Mouse (Mus musculus) heart, embryonic 15.5 days (tissue): Measurements from ENCODE around the gene Hoxa3. TPM values are rescaled to one million over a fixed set of nuclear protein-coding genes. Genes with fewer than 3 reads are reported as not detected.

Experiments used
- ATAC-seq: fragments of 200-750 bp; cut with Nextera tagmentation; replicated peaks from 2 replicates; pipeline ENCODE4 v1.8.0; 2017; ENCODE audit warnings: low read depth, moderate TSS enrichment; ENCODE audit not compliant: insufficient number of reproducible peaks, insufficient read depth, low FRiP score
- H3K27ac ChIP-seq: fragments of 300-500 bp; sonication (generic); 2 replicates; pipeline ENCODE4 v1.5.1; 2015; ENCODE audit warnings: mild to moderate bottlenecking, inconsistent platforms
- H3K27me3 ChIP-seq: fragments of 300-500 bp; sonication (generic); 2 replicates; pipeline ENCODE4 v1.6.1; 2015; ENCODE audit warnings: inconsistent platforms
- H3K36me3 ChIP-seq: fragments of 300-500 bp; sonication (generic); 2 replicates; pipeline ENCODE4 v1.6.1; 2015; ENCODE audit warnings: mild to moderate bottlenecking, inconsistent platforms
- H3K4me1 ChIP-seq: fragments of 300-500 bp; sonication (generic); replicated peaks from 2 replicates; pipeline ENCODE4 v1.6.1; 2015; ENCODE audit warnings: inconsistent platforms
- H3K4me2 ChIP-seq: fragments of 300-500 bp; sonication (generic); 2 replicates; pipeline ENCODE4 v1.6.1; 2015; ENCODE audit warnings: inconsistent platforms, mild to moderate bottlenecking, moderate library complexity
- H3K4me3 ChIP-seq: fragments of 300-500 bp; sonication (generic); 2 replicates; pipeline ENCODE4 v1.5.1; 2015; ENCODE audit warnings: mild to moderate bottlenecking, inconsistent platforms
- H3K9ac ChIP-seq: fragments of 300-500 bp; sonication (generic); 2 replicates; pipeline ENCODE4 v1.6.1; 2015; ENCODE audit warnings: mild to moderate bottlenecking, inconsistent platforms
- H3K9me3 ChIP-seq: fragments of 300-500 bp; sonication (generic); replicated peaks from 2 replicates; pipeline ENCODE4 v1.6.1; 2016; ENCODE audit warnings: inconsistent platforms
- WGBS: fragments of 180-500 bp; shearing (Covaris S2); methylation state at CpG from one replicate; pipeline ENCODE4 v1.1.7; 2015; ENCODE audit warnings: mixed read lengths; 5-methylcytosine and 5-hydroxymethylcytosine counted together
- polyA plus RNA-seq: library from polyadenylated mRNA; unstranded; fragments of >200 nt; fragmentation: Nextera tagmentation; extraction: Ambion mirVana; gene quantifications from 2 replicates; pipeline ENCODE4 v1.2.1, GENCODE M21; 2015

Hoxa3 gene
- polyA plus RNA-seq, 1 experiment from 2014 or later: 0.89 TPM

GRCm38 (mm10) chr6:52175864-52176263 lies 37.3 kb downstream of the Hoxa3 start:
- 0% methylated on average over 11 of the region's 35 CpGs for WGBS
- H3K27ac ChIP-seq: peak overlapping the region; percentile 80
- no peaks in the 10 kb centered on the region for H3K9me3 ChIP-seq
- H3K4me3 ChIP-seq: peak overlapping the region; percentile 51
- no peaks in the 10 kb centered on the region for H3K36me3 ChIP-seq
- H3K4me2 ChIP-seq: peak overlapping the region; percentile 37
- H3K9ac ChIP-seq: peak overlapping the region; percentile 52; the same call in 1 of the 2 replicates
- H3K4me1 ChIP-seq: peaks cover 11% of the 10 kb centered on the region
- no peak for ATAC-seq
- H3K27me3 ChIP-seq: peaks cover 99% of the 10 kb centered on the region

DNA sequence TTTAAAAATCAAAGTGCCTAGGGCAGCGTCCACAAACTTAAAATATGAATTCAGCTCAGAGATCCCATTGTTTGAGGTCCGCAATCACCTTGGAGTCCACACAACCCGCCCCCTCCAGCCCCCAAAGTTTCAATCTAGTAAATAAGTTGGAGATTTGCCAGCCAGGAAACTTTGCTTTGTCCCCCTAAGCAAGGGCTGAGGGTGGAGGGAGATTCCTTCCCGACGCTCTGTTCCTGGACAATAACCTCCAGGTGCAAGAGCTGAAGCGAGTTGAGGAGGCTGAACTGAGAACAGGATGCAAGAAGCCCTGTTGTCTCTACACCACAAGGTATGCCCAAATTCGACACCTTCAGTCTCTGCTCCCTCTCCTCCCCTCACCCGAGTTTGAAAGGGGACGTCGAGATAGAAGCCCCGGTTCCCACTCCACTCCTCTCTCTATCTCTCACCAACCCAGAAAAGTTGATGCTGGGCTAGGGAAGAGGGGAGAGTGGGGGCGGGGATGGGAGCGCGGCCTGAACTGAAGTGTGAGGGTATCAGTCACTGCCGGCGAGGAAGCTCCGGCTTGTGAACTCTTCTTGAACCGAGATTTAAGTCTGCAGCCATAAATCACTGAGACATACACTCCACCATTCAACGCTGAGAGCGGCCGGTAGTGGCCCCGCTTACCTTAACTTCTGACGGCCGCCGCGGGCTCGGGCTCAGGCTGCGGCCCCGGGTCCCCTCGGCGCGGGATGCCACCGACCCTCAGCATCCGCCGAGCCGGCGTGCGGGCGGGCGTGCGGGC lies 38.0 kb downstream of the Hoxa3 start:
- Histone ChIP-seq H3K9ac (peak overlapping the region; percentile 52), H3K36me3 (no peaks in the 10 kb centered on the region), H3K4me1 (peaks cover 15% of the 10 kb centered on the region), H3K4me2 (peak overlapping the region; percentile 37), H3K9me3 (no peaks in the 10 kb centered on the region), H3K27ac (peak overlapping the region; percentile 80), H3K27me3 (peaks cover 99% of the 10 kb centered on the region), H3K4me3 (peak overlapping the region; percentile 51)
- 3% methylated on average over 40 of the region's 41 CpGs for WGBS
- no peak for ATAC-seq

GRCm38 (mm10) chr6:52173648-52174047 lies 39.5 kb downstream of the Hoxa3 start:
- Histone ChIP-seq H3K9ac (no peak overlapping the region), H3K4me2 (peak overlapping the region; percentile 44; the same call in 1 of the 2 replicates), H3K4me3 (peak overlapping the region; percentile 32; the same call in 1 of the 2 replicates), H3K4me1 (peaks cover 20% of the 10 kb centered on the region), H3K9me3 (no peaks in the 10 kb centered on the region), H3K27me3 (peaks cover 96% of the 10 kb centered on the region), H3K27ac (peak overlapping the region; percentile 70; the same call in 1 of the 2 replicates), H3K36me3 (no peaks in the 10 kb centered on the region)
- WGBS: 8% methylated on average over 4 of the region's 4 CpGs
- ATAC-seq: no peak

GRCm38 (mm10) chr6:52172501-52172900 lies 40.6 kb downstream of the Hoxa3 start:
- peaks cover 96% of the 10 kb centered on the region for H3K27me3 ChIP-seq
- WGBS: under 1% methylated on average over 35 of the region's 35 CpGs
- ATAC-seq: peak; percentile 20
- no peaks in the 10 kb centered on the region for H3K9me3 ChIP-seq
- H3K4me1 ChIP-seq: peaks cover 21% of the 10 kb centered on the region
- no peaks in the 10 kb centered on the region for H3K36me3 ChIP-seq
- peak overlapping the region; percentile 44 for H3K4me2 ChIP-seq
- no peak overlapping the region for H3K9ac ChIP-seq
- peak overlapping the region; percentile 70; the same call in 1 of the 2 replicates for H3K27ac ChIP-seq
- H3K4me3 ChIP-seq: peak overlapping the region; percentile 32

- H3K4me1 ChIP-seq: peaks cover 21% of the 10 kb centered on the region
- H3K9ac ChIP-seq: no peak overlapping the region
- H3K27ac ChIP-seq: peak overlapping the region; percentile 58; the same call in 1 of the 2 replicates
- no peaks in the 10 kb centered on the region for H3K36me3 ChIP-seq
- peak overlapping the region; percentile 44 for H3K4me2 ChIP-seq
- peaks cover 96% of the 10 kb centered on the region for H3K27me3 ChIP-seq
- no peak for ATAC-seq
- no peaks in the 10 kb centered on the region for H3K9me3 ChIP-seq
- 22% methylated on average over 7 of the region's 7 CpGs for WGBS
- peak overlapping the region; percentile 32; the same call in 1 of the 2 replicates for H3K4me3 ChIP-seq
Observed at GRCm38 (mm10) chr6:52171938-52172337, 41.2 kb downstream of the Hoxa3 start.

GRCm38 (mm10) chr6:52171331-52171730 lies 41.8 kb downstream of the Hoxa3 start:
- Histone ChIP-seq H3K27me3 (peaks cover 96% of the 10 kb centered on the region), H3K9me3 (no peaks in the 10 kb centered on the region), H3K4me2 (peak overlapping the region; percentile 44; the same call in 1 of the 2 replicates), H3K4me3 (no peak overlapping the region), H3K36me3 (no peaks in the 10 kb centered on the region), H3K4me1 (peaks cover 21% of the 10 kb centered on the region), H3K27ac (peak overlapping the region; percentile 37), H3K9ac (no peak overlapping the region)
- 12% methylated on average over 4 of the region's 4 CpGs for WGBS
- no peak for ATAC-seq

GRCm38 (mm10) chr6:52170898-52171223 lies 42.3 kb downstream of the Hoxa3 start:
- Histone ChIP-seq H3K4me3 (no peak overlapping the region), H3K27me3 (peaks cover 96% of the 10 kb centered on the region), H3K4me1 (peaks cover 21% of the 10 kb centered on the region), H3K4me2 (peak overlapping the region; percentile 45; the same call in 1 of the 2 replicates), H3K27ac (peak overlapping the region; percentile 37), H3K9ac (no peak overlapping the region), H3K36me3 (no peaks in the 10 kb centered on the region), H3K9me3 (no peaks in the 10 kb centered on the region)
- 6% methylated on average over 5 of the region's 5 CpGs for WGBS
- no peak for ATAC-seq

GRCm38 (mm10) chr6:52170166-52170897 lies 42.8 kb downstream of the Hoxa3 start:
- H3K4me3 ChIP-seq: peak overlapping the region; percentile 10
- ATAC-seq: no peak
- peaks cover 96% of the 10 kb centered on the region for H3K27me3 ChIP-seq
- H3K27ac ChIP-seq: peak overlapping the region; percentile 37
- H3K9me3 ChIP-seq: no peaks in the 10 kb centered on the region
- H3K4me2 ChIP-seq: peak overlapping the region; percentile 45
- H3K9ac ChIP-seq: peak overlapping the region; percentile 10; the same call in 1 of the 2 replicates
- 6% methylated on average over 40 of the region's 40 CpGs for WGBS
- H3K36me3 ChIP-seq: no peaks in the 10 kb centered on the region
- H3K4me1 ChIP-seq: peaks cover 21% of the 10 kb centered on the region

GRCm38 (mm10) chr6:52169499-52170165 lies 43.5 kb downstream of the Hoxa3 start:
- no peak for ATAC-seq
- peak overlapping the region; percentile 45 for H3K4me2 ChIP-seq
- H3K4me3 ChIP-seq: peak overlapping the region; percentile 10; the same call in 1 of the 2 replicates
- 17% methylated on average over 16 of the region's 16 CpGs for WGBS
- H3K27me3 ChIP-seq: peaks cover 96% of the 10 kb centered on the region
- H3K4me1 ChIP-seq: peaks cover 22% of the 10 kb centered on the region
- no peaks in the 10 kb centered on the region for H3K36me3 ChIP-seq
- H3K9me3 ChIP-seq: no peaks in the 10 kb centered on the region
- peak overlapping the region; percentile 10; the same call in 1 of the 2 replicates for H3K9ac ChIP-seq
- peak overlapping the region; percentile 37 for H3K27ac ChIP-seq

GRCm38 (mm10) chr6:52168191-52169055 lies 44.7 kb downstream of the Hoxa3 start:
- Histone ChIP-seq H3K4me1 (peaks cover 27% of the 10 kb centered on the region), H3K27ac (peak overlapping the region; percentile 45; the same call in 1 of the 2 replicates), H3K9ac (0 out of 2 replicates have a peak overlapping the region, but pooled peaks have one; percentile 31), H3K36me3 (no peaks in the 10 kb centered on the region), H3K4me3 (peak overlapping the region; percentile 31), H3K27me3 (peaks cover 97% of the 10 kb centered on the region), H3K4me2 (peak overlapping the region; percentile 47), H3K9me3 (no peaks in the 10 kb centered on the region)
- 8% methylated on average over 42 of the region's 42 CpGs for WGBS
- no peak for ATAC-seq
